Mouse (Mus musculus): Measurements from ENCODE around the gene Tmem25. TPM values are rescaled to one million over a fixed set of nuclear protein-coding genes. Genes with fewer than 3 reads are reported as not detected.
A peak's percentile ranks its signal among the peaks of the same experiment; 100 is the strongest.

Gene Tmem25
- polyA plus RNA-seq, 1 experiment from 2014 or later: 10.8 TPM

DNA sequence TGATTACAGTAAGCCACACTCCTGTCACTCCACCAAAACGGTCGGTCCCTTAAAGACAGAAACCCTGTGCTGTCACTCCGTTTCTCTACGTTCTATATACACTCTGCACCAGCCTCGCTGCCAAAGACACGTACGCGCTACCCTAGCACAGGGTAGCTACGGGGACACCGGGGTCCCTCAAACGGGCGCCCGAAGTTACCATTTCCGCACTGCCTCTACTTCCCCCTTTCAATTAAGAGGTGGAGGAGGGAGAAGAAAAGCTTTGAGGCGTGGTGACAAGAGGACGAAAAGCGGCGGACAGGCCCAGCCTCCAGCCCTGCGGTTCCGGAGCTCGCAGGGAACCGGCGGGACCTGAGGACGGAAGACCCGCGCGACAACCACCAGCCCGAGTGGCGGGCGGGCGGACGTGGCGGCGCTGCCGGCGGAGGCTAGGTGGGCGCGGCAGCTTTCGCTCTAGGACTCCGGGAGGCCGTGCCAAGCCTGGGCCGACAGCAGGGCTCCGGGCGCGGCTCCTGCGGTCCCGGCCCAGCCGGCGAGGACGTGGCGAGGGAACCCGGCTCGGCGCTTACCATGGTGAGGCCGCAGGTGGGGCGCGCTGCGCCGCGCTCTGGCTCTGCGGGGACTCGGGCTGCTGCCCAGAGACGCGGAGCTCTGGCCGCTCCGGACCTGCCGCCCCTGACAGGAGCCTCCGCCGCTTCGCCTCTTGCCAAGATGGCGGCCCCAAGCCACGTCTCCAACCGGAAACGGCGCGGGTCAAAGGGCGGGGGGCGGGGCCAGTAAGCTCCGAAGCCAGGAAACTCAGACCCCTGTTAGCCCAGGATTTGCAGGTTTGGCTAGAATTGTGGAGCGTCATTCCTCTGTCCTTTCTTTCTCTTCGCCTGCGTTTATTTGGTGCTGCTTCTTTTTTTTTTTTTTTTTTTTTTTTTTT lies 31.7 kb downstream of the Tmem25 start, which contains the start of the genes Arcn1 and Ift46:
Gene Arcn1, minus strand, starts transcription at position 745 of the 928 bp plus-strand sequence.
Gene Ift46, plus strand, starts transcription at position 808 of the 928 bp plus-strand sequence.
- Histone ChIP-seq H3K4me2 (replicated peaks; ENCODE audit: low read depth, low read length) (peak within 1 kb of the TSS; percentile 73), H3K27ac (ENCODE audit: low read depth, low read length) (peak within 1 kb of the TSS; percentile 95), H3K9me3 (ENCODE audit: control insufficient read depth, low read length) (no peaks in the 10 kb centered on the region), H3K36me3 (ENCODE audit: control insufficient read depth, insufficient read depth, low read length) (no peaks in the 10 kb centered on the region), H3K9ac (ENCODE audit: low read depth, low read length) (peak within 1 kb of the TSS; percentile 98), H3K4me3 (ENCODE audit: low read length) (peak within 1 kb of the TSS; percentile 72), H3K27me3 (ENCODE audit: control insufficient read depth, insufficient read depth, low read length) (no peaks in the 10 kb centered on the region), H3K4me1 (ENCODE audit: control insufficient read depth, insufficient read depth, low read length) (peaks cover 25% of the 10 kb centered on the region)
- whole genome bisulfite sequencing: under 1% methylated on average over 59 of the region's 82 CpGs
- peak; percentile 85 for ATAC-seq (ENCODE audit: low FRiP score, low TSS enrichment)

GRCm38 (mm10) chr9:44760873-44761272 lies 38.2 kb downstream of the Tmem25 start:
- no peak overlapping the region for H3K4me2 ChIP-seq (replicated peaks; ENCODE audit: low read depth, low read length)
- no peak for ATAC-seq (ENCODE audit: low FRiP score, low TSS enrichment)
- H3K27me3 ChIP-seq (ENCODE audit: control insufficient read depth, insufficient read depth, low read length): no peaks in the 10 kb centered on the region
- H3K9ac ChIP-seq (ENCODE audit: low read depth, low read length): no peak overlapping the region
- WGBS: 54% methylated on average over 2 of the region's 2 CpGs
- H3K27ac ChIP-seq (ENCODE audit: low read depth, low read length): no peak overlapping the region
- H3K9me3 ChIP-seq (ENCODE audit: control insufficient read depth, low read length): no peaks in the 10 kb centered on the region
- H3K4me3 ChIP-seq (ENCODE audit: low read length): no peak overlapping the region
- H3K36me3 ChIP-seq (ENCODE audit: control insufficient read depth, insufficient read depth, low read length): peaks cover 22% of the 10 kb centered on the region
- H3K4me1 ChIP-seq (ENCODE audit: control insufficient read depth, insufficient read depth, low read length): peaks cover 16% of the 10 kb centered on the region

DNA sequence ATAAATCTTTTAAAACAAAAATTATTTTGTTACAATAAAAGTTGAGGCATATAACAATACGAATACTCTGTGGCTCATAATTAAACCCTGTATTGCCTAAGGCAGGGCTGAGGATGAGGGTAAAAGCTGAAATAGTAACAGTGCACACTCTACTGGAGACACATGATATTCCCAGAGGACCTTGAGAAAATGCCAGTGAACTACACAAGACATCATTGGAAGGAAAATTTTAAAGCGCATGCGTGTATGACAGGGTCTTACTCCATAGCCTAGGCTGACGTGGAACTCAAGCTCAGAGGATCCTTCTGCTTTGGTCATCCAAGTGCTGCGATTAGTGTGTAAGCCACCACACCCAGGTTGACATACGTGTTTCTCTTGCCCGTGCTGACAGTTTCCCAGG lies 50.6 kb downstream of the Tmem25 start:
- ATAC-seq (ENCODE audit: low FRiP score, low TSS enrichment): no peak
- Histone ChIP-seq H3K36me3 (ENCODE audit: control insufficient read depth, insufficient read depth, low read length) (peaks cover 92% of the 10 kb centered on the region), H3K9ac (ENCODE audit: low read depth, low read length) (no peak overlapping the region), H3K27me3 (ENCODE audit: control insufficient read depth, insufficient read depth, low read length) (no peaks in the 10 kb centered on the region), H3K9me3 (ENCODE audit: control insufficient read depth, low read length) (no peaks in the 10 kb centered on the region), H3K4me1 (ENCODE audit: control insufficient read depth, insufficient read depth, low read length) (no peaks in the 10 kb centered on the region), H3K27ac (ENCODE audit: low read depth, low read length) (no peak overlapping the region), H3K4me2 (replicated peaks; ENCODE audit: low read depth, low read length) (no peak overlapping the region), H3K4me3 (ENCODE audit: low read length) (no peak overlapping the region)
- WGBS: 92% methylated on average over 7 of the region's 7 CpGs

DNA sequence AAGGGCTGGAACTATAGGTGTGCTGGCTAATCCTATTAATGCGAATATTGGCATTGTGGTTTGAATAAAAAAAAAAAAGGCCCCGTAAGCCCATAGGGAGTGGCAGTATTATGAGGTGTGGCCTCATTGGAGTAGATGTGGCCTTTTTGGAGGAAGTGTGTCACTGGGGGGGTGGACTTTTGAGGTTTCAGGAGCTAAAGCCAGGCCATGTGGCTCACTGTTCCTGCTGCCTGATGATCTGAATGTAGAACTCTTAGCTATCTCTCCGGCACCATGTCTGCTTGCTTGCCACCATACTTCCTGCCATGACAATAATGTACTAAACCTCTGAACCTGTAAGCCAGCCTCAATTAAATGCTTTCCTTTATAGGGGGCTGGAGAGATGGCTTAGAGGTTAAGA lies 51.8 kb downstream of the Tmem25 start:
- Histone ChIP-seq H3K27ac (ENCODE audit: low read depth, low read length) (no peak overlapping the region), H3K27me3 (ENCODE audit: control insufficient read depth, insufficient read depth, low read length) (no peaks in the 10 kb centered on the region), H3K4me3 (ENCODE audit: low read length) (no peak overlapping the region), H3K4me1 (ENCODE audit: control insufficient read depth, insufficient read depth, low read length) (no peaks in the 10 kb centered on the region), H3K9me3 (ENCODE audit: control insufficient read depth, low read length) (no peaks in the 10 kb centered on the region), H3K36me3 (ENCODE audit: control insufficient read depth, insufficient read depth, low read length) (peaks cover 93% of the 10 kb centered on the region), H3K9ac (ENCODE audit: low read depth, low read length) (no peak overlapping the region), H3K4me2 (replicated peaks; ENCODE audit: low read depth, low read length) (no peak overlapping the region)
- no peak for ATAC-seq (ENCODE audit: low FRiP score, low TSS enrichment)
- 98% methylated on average over 3 of the region's 3 CpGs for WGBS

- WGBS: 66% methylated on average over 3 of the region's 3 CpGs
- Histone ChIP-seq H3K27ac (ENCODE audit: low read depth, low read length) (no peak overlapping the region), H3K4me3 (ENCODE audit: low read length) (no peak overlapping the region), H3K27me3 (ENCODE audit: control insufficient read depth, insufficient read depth, low read length) (no peaks in the 10 kb centered on the region), H3K9ac (ENCODE audit: low read depth, low read length) (no peak overlapping the region), H3K9me3 (ENCODE audit: control insufficient read depth, low read length) (no peaks in the 10 kb centered on the region), H3K4me2 (replicated peaks; ENCODE audit: low read depth, low read length) (no peak overlapping the region), H3K36me3 (ENCODE audit: control insufficient read depth, insufficient read depth, low read length) (peaks cover 87% of the 10 kb centered on the region), H3K4me1 (ENCODE audit: control insufficient read depth, insufficient read depth, low read length) (no peaks in the 10 kb centered on the region)
- ATAC-seq (ENCODE audit: low FRiP score, low TSS enrichment): no peak
These were observed 52.4 kb downstream of the Tmem25 start for GRCm38 (mm10) chr9:44746666-44747065.

GRCm38 (mm10) chr9:44745371-44745770 lies 53.7 kb downstream of the Tmem25 start:
- WGBS: 91% methylated on average over 7 of the region's 7 CpGs
- H3K27me3 ChIP-seq (ENCODE audit: control insufficient read depth, insufficient read depth, low read length): no peaks in the 10 kb centered on the region
- no peaks in the 10 kb centered on the region for H3K9me3 ChIP-seq (ENCODE audit: control insufficient read depth, low read length)
- no peaks in the 10 kb centered on the region for H3K4me1 ChIP-seq (ENCODE audit: control insufficient read depth, insufficient read depth, low read length)
- no peak for ATAC-seq (ENCODE audit: low FRiP score, low TSS enrichment)
- H3K4me3 ChIP-seq (ENCODE audit: low read length): no peak overlapping the region
- peaks cover 74% of the 10 kb centered on the region for H3K36me3 ChIP-seq (ENCODE audit: control insufficient read depth, insufficient read depth, low read length)
- no peak overlapping the region for H3K9ac ChIP-seq (ENCODE audit: low read depth, low read length)
- no peak overlapping the region for H3K4me2 ChIP-seq (replicated peaks; ENCODE audit: low read depth, low read length)
- no peak overlapping the region for H3K27ac ChIP-seq (ENCODE audit: low read depth, low read length)

Other genes starting within 250 kb of the Tmem25 start
- not detected in 2 replicates for gene Cxcr5, start 237.4 kb downstream of the Tmem25 start, polyA plus RNA-seq (2014; fragmentation: Nextera tagmentation; extraction: Ambion mirVana)
- gene Ddx6, start 194.4 kb downstream of the Tmem25 start, polyA plus RNA-seq (2014; fragmentation: Nextera tagmentation; extraction: Ambion mirVana): 28.2 and 29.1 TPM in 2 replicates
- gene Treh, start 126.1 kb downstream of the Tmem25 start, polyA plus RNA-seq (2014; fragmentation: Nextera tagmentation; extraction: Ambion mirVana): not detected in 2 replicates
- gene Phldb1, start 64.1 kb downstream of the Tmem25 start, polyA plus RNA-seq (2014; fragmentation: Nextera tagmentation; extraction: Ambion mirVana): 24.9 and 28.7 TPM in 2 replicates
- 116 and 219 TPM in 2 replicates for gene Arcn1, start 31.5 kb downstream of the Tmem25 start, polyA plus RNA-seq (2014; fragmentation: Nextera tagmentation; extraction: Ambion mirVana)
- gene Ift46, start 31.4 kb downstream of the Tmem25 start, polyA plus RNA-seq (2014; fragmentation: Nextera tagmentation; extraction: Ambion mirVana): 122 and 131 TPM in 2 replicates
- gene Ttc36, start 3.8 kb upstream of the Tmem25 start, polyA plus RNA-seq (2014; fragmentation: Nextera tagmentation; extraction: Ambion mirVana): 22.5 and 31.0 TPM in 2 replicates
- gene Kmt2a, start 82.0 kb upstream of the Tmem25 start, polyA plus RNA-seq (2014; fragmentation: Nextera tagmentation; extraction: Ambion mirVana): 14.9 and 15.2 TPM in 2 replicates
- 674 and 931 TPM in 2 replicates for gene Atp5l, start 121.4 kb upstream of the Tmem25 start, polyA plus RNA-seq (2014; fragmentation: Nextera tagmentation; extraction: Ambion mirVana)
- gene Ube4a, start 166.3 kb upstream of the Tmem25 start, polyA plus RNA-seq (2014; fragmentation: Nextera tagmentation; extraction: Ambion mirVana): 25.6 and 38.2 TPM in 2 replicates
- gene Cd3g, start 181.1 kb upstream of the Tmem25 start, polyA plus RNA-seq (2014; fragmentation: Nextera tagmentation; extraction: Ambion mirVana): not detected in 2 replicates
- gene Cd3d, start 182.5 kb upstream of the Tmem25 start, polyA plus RNA-seq (2014; fragmentation: Nextera tagmentation; extraction: Ambion mirVana): not detected in 2 replicates
- not detected in 2 replicates for gene Cd3e, start 210.3 kb upstream of the Tmem25 start, polyA plus RNA-seq (2014; fragmentation: Nextera tagmentation; extraction: Ambion mirVana)
- 11.0 and 22.2 TPM in 2 replicates for gene Mpzl2, start 240.5 kb upstream of the Tmem25 start, polyA plus RNA-seq (2014; fragmentation: Nextera tagmentation; extraction: Ambion mirVana)